Mouse (Mus musculus) megakaryocyte, embryonic 14.5 days (primary cell): ENCODE data around the gene Nbas. TPM values are rescaled to one million over a fixed set of nuclear protein-coding genes. Genes with fewer than 3 reads are reported as not detected.

Source experiments
- H3K27me3 ChIP-seq: replicated peaks from 2 replicates; pipeline ENCODE3; 2012; ENCODE audit warnings: inconsistent platforms
- H3K36me3 ChIP-seq: replicated peaks from 2 replicates; pipeline ENCODE3; 2012; ENCODE audit warnings: low read length, inconsistent platforms, mixed read lengths
- H3K4me1 ChIP-seq: 2 replicates; pipeline ENCODE4 v1.6.1; 2012; ENCODE audit warnings: inconsistent platforms
- H3K4me3 ChIP-seq: replicated peaks from 2 replicates; pipeline ENCODE3; 2012; ENCODE audit warnings: moderate library complexity, mild to moderate bottlenecking, inconsistent platforms
- H3K9me3 ChIP-seq: 2 replicates; pipeline ENCODE4 v1.6.1; 2012; ENCODE audit warnings: inconsistent platforms
- FLI1 ChIP-seq: IDR thresholded peaks from 2 replicates; pipeline ENCODE4 v1.6.1; 2012; ENCODE audit warnings: low read length, inconsistent platforms, mixed read lengths
- GATA1 ChIP-seq: IDR thresholded peaks from 3 replicates; pipeline ENCODE4 v1.6.1; 2012; ENCODE audit warnings: mixed read lengths, low read length, inconsistent platforms, borderline replicate concordance
- polyA plus RNA-seq: library from polyadenylated mRNA; stranded (reverse); fragments of >175 nt; gene quantifications from 2 replicates; pipeline ENCODE4 v1.2.3, GENCODE M21; 2012; ENCODE audit warnings: low replicate concordance; ENCODE audit not compliant: insufficient read depth

The Nbas gene
- polyA plus RNA-seq, 1 experiment: 7.9 TPM

DNA sequence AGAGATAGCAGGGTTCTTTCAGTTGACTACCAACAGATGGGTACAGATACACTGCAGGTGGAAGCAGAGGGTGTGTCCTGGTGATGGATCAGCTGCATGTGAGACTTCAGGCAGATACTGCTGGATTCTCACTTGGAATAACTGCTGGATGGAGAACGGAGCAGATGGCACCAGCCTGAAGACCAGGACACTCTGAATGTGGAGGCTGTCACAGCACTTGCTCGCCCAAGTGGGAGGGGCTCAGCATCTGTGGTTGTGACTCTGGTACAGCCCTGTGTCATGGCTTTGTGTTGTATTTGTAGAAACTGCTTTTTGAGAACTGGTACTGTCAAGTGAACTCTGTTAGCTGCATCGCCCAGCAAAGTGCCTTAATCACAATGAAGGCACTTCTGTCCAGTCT lies 231.3 kb downstream of the Nbas start:
- Histone ChIP-seq H3K9me3 (no peaks in the 10 kb centered on the region), H3K27me3 (no peaks in the 10 kb centered on the region), H3K36me3 (peaks cover 7% of the 10 kb centered on the region), H3K4me3 (no peak overlapping the region), H3K4me1 (no peaks in the 10 kb centered on the region)
- TF ChIP-seq FLI1 (no peak), GATA1 (no peak)

DNA sequence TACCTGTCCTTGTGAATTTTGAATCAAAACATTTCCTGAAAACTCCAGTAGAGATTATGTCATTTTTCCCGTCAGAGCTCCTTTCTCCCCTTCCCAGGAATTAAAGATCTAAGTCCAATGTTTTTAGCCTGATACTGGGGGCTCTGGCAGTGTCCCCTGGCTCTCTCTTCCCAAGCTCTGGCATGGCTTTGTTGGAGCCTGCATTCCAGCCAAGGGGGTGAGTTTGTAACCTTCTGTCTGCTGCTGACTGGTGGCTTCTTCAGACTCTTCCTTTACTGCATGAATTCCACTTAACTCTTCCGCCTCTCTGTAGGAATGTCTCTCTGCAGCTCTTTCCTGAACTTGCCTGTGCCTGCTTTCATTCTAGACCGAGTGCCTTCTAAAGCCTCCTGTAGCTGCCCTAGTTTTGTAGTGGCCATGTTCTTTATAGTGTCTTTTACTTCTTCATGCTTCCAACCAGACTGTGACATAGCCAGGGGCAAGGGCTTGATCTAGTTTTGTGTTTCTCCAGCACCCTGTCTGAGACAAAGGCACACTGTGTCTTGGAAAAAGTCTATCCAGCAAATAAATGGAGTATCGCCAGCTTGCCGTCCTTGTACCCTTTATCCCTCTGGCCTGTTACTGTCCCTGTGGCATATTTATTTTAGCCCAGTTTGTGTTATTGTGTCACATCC lies 236.0 kb downstream of the Nbas start:
- H3K36me3 ChIP-seq: no peaks in the 10 kb centered on the region
- H3K27me3 ChIP-seq: no peaks in the 10 kb centered on the region
- H3K4me1 ChIP-seq: no peaks in the 10 kb centered on the region
- H3K9me3 ChIP-seq: no peaks in the 10 kb centered on the region
- H3K4me3 ChIP-seq: no peak overlapping the region
- no peak for TF ChIP-seq FLI1

DNA sequence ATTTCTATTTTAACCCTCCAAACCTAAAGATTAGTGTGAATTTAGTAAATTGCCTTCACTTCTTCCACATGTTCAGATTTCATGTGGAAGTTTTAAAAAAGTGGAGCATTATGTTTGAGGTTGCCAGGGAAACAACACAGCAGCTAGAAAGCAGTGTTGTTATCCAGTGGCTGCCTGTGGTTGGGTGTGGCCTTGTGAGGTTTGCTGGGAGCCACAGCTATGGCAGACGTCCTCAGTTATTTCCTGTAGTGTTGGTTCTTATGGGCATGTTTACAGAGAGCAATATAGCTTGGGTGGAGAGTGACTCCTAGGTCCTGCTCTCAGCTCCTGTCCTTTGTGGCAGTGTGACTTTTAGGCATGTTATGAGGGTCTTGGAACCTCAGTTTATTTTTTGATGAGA lies 249.1 kb downstream of the Nbas start:
- Histone ChIP-seq H3K4me3 (no peak overlapping the region), H3K4me1 (peaks cover 8% of the 10 kb centered on the region), H3K9me3 (no peaks in the 10 kb centered on the region), H3K27me3 (no peaks in the 10 kb centered on the region), H3K36me3 (peaks cover 57% of the 10 kb centered on the region)
- no peak for TF ChIP-seq FLI1
- TF ChIP-seq GATA1: no peak

DNA sequence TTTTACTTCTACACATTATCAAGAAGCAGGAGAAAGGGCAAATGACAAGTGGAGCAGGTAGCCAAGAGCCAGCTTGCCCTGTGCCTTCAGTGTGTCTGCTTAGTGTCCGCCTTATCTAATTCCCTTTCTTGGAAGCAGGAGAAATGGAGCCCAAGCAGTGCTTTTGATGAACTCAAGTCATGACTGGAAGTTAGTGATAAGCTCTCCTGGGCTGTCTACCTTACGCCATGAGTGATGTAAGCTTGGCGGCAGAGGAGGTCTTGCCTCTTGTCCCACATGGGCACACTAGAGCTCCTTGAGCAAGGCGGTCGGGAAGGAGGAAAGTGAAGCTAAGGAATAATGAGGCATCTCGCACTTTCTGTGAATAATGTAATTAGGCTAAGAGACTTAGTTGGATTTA lies 250.5 kb downstream of the Nbas start:
- Histone ChIP-seq H3K4me1 (peaks cover 8% of the 10 kb centered on the region), H3K9me3 (no peaks in the 10 kb centered on the region), H3K36me3 (peaks cover 58% of the 10 kb centered on the region), H3K4me3 (no peak overlapping the region), H3K27me3 (no peaks in the 10 kb centered on the region)
- TF ChIP-seq GATA1 (no peak), FLI1 (no peak)

DNA sequence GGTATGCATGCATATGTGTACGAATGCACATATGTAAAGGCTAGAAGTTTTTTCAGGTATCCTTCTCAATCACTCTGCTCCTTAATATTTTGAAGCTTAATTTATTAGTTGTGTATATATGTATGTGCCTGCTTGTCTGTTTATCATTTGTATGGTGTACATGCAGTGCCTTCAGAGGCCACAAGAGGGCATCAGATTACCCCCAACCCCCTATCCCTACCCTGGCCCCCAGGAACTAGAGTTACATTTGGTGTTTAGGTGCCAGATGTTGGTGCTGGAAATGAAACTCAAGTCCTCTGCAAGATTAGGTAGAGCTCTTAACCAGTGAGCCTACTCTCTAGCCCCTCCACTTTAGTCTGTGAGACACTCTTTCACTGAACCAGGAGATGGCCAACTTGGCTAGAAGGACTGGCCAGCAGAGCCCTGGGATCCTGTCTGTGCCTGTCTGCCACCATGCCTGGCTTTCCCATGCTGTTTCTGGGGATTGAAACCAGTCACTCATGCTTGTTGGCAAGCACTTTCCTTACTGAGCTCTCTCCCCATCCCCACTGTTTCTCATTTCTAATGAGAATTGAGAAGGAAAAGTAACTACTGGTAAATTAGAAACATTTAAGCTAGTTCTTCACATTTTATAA lies 263.9 kb downstream of the Nbas start:
- no peak overlapping the region for H3K4me3 ChIP-seq
- H3K27me3 ChIP-seq: no peaks in the 10 kb centered on the region

DNA sequence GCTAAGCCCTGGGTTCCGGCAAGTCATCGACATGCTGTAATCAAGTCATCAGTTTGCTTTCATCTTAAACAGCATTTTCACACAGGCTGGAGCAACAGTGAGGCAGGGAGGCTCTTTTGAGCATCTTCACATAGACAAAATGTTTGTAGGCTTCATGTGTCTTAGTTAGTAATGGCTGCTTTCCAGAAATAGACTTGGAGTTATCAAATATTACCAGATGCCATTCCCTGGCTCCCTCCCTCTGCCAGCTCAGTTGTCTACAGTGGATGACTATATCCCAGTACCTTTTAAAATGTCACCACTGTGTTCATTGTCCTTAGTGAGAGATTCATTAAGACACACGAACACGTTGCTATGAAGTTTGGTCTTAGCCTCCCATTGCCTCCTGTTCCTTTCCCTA lies 270.2 kb downstream of the Nbas start:
- TF ChIP-seq GATA1 (no peak), FLI1 (no peak)
- Histone ChIP-seq H3K4me1 (peaks cover 3% of the 10 kb centered on the region; the same call in 1 of the 2 replicates), H3K4me3 (no peak overlapping the region), H3K9me3 (no peaks in the 10 kb centered on the region), H3K27me3 (no peaks in the 10 kb centered on the region), H3K36me3 (peaks cover 15% of the 10 kb centered on the region)

More for the DNA sequence above, 263.9 kb downstream of the Nbas start:
- no peak for TF ChIP-seq GATA1
- TF ChIP-seq FLI1: no peak
- Histone ChIP-seq H3K9me3 (no peaks in the 10 kb centered on the region), H3K36me3 (peaks cover 16% of the 10 kb centered on the region), H3K4me1 (no peaks in the 10 kb centered on the region; the same call in 1 of the 2 replicates)

DNA sequence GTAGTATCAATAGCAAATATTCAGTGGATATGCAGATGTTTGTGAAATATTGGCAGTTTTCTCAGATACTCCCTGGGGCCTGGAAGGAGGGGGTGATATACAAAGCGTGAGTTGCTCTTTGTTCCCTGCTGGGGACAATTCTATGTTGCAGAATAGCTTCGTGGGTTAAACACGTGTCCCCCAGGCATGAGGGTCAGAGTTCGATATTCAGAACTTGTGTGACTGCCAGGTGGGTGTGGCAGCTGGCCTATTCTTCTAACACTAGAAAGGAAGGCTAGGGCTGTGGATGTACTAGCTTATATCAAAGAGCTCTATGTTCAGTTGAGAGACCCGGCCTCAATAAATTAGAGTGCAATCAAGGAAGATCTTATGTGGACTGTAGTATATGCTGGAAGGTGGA lies 274.9 kb downstream of the Nbas start:
- H3K4me1 ChIP-seq: peaks cover 3% of the 10 kb centered on the region; the same call in 1 of the 2 replicates
- H3K36me3 ChIP-seq: no peaks in the 10 kb centered on the region

DNA sequence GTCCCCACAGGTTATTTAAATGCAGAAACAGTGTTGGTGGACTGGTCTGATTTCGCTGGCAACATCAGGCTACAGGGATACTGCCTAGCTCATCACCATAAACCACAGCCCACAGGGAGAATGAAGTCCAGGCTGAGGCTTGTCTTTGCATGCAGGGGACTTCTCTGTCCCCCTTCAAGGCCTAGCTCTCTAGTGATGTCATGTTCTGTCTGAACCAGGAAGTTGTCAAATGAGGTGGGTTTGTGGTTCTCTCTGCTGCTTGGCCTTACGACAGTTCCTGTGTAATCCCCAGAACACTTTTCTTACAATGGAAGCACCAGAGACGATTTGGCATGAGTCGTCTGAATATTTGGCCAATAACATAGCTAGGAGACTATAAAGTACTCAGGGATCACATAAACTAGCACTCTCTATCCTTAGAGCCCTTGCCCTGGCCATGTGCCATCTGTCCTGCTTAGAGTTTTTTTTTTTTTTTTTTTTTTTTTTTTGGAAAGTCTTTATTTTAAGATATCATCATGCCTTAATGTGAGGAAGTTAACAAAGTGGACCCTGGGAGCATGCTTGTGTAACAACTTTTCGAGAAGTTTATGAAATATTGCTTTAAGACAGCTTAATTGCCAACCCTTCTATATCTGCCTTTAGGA lies 294.8 kb downstream of the Nbas start:
- Histone ChIP-seq H3K36me3 (peaks cover 34% of the 10 kb centered on the region), H3K9me3 (no peaks in the 10 kb centered on the region), H3K4me3 (no peak overlapping the region), H3K4me1 (peaks cover 17% of the 10 kb centered on the region), H3K27me3 (no peaks in the 10 kb centered on the region)
- no peak for TF ChIP-seq FLI1
- TF ChIP-seq GATA1: no peak

More for the DNA sequence above, 274.9 kb downstream of the Nbas start:
- H3K27me3 ChIP-seq: no peaks in the 10 kb centered on the region
- no peaks in the 10 kb centered on the region for H3K9me3 ChIP-seq
- H3K4me3 ChIP-seq: no peak overlapping the region
- TF ChIP-seq FLI1 (no peak), GATA1 (no peak)

DNA sequence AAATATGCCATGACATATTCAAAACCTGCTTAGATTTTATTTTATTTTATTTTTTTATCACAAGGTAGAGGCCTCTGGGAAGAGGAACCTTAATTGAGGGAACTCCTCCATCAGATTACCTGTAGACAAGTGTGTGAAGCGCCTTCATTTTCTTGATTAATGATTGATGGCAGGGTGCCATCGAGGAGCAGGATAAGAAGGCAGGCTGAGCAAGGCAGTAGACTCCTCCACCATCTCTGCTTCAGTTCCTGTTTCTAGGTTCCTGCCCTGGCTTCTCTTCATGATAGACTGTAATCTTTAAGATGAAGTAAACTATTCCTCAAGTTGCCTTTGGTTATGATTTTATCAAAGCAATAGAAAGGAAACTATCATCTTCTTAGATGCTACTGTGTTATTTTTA lies 295.4 kb downstream of the Nbas start:
- no peak for TF ChIP-seq GATA1
- peaks cover 34% of the 10 kb centered on the region for H3K36me3 ChIP-seq
- no peaks in the 10 kb centered on the region for H3K9me3 ChIP-seq
- H3K4me1 ChIP-seq: peaks cover 17% of the 10 kb centered on the region
- no peaks in the 10 kb centered on the region for H3K27me3 ChIP-seq
- no peak overlapping the region for H3K4me3 ChIP-seq

DNA sequence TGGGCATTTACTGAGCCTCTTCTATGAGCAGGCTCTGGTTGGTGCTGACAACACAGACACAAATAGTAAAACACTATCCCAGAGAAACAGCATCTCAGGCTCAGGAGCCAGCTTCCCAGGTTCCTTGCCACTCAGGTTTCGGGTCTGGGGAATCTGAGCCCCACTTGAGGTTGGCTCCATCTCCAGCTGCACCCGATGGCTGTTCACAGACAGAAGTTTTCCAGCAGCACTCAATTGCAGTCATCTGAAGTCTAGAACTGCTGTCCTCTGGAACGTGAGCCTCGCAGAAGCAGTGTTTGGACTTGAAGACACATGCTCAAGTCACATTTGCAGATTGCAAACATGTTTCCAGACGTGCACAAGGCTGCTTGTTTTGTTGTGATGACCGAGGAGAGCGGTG lies 297.5 kb downstream of the Nbas start:
- Histone ChIP-seq H3K9me3 (no peaks in the 10 kb centered on the region), H3K36me3 (peaks cover 18% of the 10 kb centered on the region), H3K4me1 (peaks cover 17% of the 10 kb centered on the region), H3K27me3 (no peaks in the 10 kb centered on the region), H3K4me3 (no peak overlapping the region)
- no peak for TF ChIP-seq FLI1
- no peak for TF ChIP-seq GATA1

DNA sequence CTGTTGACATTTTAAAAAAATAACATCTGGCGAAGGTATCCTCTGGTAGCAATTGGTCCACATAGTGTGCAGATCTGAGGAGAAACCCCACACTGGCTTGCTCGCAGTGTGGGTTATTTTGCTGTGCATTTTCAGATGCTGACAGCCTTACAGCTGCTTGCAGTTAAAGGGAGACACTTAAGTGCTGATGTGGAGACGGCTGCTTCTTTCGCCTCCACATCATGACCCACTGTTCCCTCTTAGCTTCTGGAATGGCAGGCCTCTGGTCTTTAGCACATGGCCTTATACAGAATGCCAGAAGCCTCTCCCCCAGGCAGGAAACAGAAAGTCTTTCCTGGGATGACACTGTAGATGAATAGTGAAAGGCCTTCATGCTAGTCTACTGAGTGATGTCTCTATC lies 306.2 kb downstream of the Nbas start:
- Histone ChIP-seq H3K4me3 (no peak overlapping the region), H3K36me3 (peaks cover 7% of the 10 kb centered on the region), H3K27me3 (no peaks in the 10 kb centered on the region), H3K9me3 (peaks cover 4% of the 10 kb centered on the region), H3K4me1 (peaks cover 22% of the 10 kb centered on the region)
- TF ChIP-seq GATA1: no peak
- no peak for TF ChIP-seq FLI1
